Mouse (Mus musculus): ENCODE data around the gene Abhd16a.

The Abhd16a gene

DNA sequence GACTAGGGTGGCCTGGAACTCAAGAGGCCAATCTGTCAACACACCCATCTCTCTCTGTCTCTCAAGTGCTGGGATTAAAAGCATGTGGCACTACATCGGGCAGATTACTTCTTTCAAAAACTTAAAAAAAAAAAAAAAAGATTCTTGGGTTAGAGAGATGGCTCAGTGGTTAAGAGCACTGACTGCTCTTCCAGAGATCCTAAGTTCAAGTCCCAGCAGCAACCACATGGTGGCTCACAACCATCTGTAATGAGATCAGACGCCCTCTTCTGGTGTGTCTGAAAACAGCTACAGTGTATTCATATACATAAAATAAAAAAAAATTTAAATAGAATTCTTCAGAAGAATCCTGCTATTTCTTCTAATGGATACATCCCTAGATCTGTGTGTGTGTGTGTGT is 912 bp upstream of the Abhd16a start:
- DNase-seq: no peak

DNA sequence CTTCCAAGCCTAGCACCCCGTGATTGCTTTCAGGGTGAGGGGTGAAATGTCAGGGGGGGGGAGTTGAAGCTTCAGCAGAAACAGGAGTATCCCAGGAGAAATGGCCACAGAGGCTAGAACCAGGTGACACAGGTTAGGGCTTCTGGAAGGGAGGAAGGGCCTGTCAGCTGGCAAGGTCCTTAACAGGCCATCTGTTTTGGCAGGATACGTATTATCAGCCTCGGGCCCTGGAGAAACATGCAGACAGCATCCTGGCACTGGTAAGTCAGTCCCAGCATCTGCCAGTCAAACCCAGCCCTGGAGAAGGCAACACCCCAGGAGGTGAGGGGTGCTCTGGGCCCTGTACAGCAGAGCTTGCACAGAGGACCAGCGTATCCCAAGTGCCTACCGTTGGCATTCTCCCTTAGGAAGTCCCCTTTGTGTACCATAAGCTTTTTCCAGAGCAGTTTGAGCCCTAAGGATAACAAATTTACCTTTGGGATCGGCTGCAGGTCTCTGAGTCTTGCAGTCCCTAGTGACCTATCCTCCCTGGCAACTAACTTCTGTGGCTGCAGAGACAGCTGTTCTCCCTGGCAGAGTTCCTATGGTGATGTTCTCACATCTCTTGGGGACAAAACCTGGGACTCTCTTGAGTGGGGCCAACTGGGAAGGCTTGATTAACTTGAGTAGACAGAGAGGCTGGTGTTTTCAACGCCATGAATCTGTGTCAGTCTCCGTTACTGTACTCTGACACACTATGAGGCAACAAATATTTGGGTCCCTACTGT is 1.3 kb downstream of the Abhd16a start:
- DNase-seq: no peak

DNA sequence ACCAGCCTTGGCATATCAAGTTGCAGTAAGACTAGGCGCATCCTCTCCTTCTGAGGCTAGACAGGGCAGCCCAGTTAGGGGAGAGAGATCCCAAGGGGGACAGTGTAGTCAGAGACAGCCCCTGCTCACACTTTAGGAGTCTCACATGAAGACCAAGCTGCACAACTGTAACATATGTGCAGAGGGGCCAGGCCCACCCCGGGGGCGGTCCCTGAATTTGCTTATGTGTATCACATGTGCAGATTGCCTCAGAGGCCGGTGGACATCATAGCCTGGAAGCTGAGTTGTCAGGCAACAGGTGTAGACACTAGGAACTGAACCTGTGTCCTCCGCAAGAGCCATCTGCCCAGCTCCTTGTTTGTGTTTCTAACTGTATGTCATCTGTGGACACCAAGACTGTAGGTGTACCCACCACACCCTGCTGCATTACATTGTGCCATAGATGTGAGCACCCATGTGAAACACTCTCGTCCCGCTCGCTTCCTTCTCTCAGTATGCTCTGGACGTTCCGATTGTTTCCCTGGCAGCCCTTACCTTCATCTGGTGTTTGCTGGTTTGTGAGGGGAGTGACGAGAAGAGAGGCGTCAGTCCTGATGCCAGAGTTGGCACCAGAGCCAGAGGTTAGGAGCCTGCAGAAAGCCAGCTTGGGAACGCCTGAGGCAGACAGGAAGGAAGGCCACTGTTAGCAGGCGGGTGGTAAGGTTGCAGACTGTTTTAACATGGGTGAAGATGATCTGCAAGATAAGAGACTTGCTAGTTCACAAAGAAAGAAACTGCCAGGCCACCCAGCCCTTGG is 3.5 kb downstream of the Abhd16a start:
- DNase-seq: no peak

DNA sequence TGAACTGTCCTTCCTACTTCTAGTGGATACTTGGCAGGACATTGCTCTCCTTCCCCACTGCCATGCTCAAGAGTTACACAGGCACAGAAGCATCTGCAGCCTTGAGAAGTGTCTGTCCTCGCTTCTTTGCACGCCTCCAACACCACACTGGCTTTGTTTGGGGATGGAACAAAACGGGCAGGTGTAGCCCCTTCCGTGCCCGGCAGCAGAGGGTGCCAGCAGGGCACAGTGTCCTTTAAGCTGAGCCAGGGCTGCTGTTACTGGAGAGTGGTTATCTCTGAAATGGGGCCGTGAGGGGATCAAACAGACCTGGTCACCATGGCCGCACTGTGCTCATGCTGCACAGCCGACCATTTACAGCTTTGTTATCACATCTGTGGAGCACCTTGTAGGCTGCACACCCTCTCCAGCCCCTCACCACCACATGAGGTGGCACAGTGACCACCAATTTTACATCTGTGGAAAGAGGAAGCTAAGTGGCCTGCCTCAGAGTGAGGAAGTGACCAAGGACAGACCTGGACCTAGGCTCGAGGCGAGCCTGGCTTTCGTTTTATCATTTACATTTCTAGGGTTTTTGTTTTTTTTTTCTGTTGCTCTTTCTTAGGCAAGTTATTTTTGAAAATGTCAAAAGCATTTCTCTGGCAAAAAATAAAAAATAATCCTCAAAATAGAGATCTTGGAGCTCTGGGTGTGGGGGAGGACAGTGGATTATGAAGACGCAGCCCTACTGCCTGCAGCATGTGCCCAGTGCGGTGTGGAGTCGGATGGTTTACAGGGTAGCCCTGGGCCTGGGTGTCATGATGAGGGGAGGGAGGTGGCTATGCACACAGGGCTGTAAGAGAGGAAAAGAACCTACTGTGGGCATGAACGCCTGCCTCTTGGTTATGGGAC is 5.7 kb downstream of the Abhd16a start:
- no peak for DNase-seq

DNA sequence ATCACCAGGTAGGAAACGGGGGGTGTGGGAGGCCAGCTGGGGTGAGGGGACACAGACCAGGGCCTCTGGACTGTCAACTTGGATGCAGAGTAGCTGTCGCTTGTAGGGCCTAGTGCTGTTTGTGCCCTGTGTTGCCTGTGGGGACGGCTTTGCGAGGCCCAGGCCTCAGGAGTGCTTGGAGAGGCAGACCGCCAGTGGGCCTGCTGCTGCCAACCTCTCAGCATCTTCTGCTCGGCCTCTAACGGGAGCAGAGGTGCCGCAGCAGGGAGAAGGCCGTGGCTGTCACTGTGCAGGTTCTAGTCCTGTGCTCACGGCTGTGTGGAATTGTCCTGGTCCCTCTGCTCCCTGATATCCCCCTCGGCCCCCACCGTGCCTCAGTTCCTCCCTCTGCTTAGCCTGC is 7.5 kb downstream of the Abhd16a start:
- DNase-seq: no peak

DNA sequence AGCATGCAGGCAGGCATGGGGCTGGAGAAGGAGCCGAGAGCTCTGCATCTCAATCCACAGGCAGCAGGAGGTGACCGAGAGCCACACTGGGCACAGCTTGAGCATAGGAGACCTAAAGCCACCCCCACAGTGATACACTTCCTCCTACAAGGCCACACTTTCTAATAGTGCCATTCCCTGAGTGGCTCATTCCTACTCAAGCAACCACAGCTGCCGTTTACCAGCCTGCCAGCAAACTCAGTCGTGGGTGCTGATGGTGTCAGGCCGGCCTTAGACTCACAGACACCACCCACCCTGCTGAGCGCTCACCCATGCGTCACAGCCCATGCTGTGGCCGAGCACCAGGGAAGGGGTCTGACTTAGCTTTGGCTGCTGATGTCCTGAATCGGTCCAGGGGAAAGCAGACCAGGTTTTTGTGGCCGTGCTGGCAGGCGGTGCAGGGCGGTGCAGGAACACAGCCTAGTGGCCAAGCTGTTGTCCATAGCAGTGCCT is 8.1 kb downstream of the Abhd16a start:
- no peak for DNase-seq

DNA sequence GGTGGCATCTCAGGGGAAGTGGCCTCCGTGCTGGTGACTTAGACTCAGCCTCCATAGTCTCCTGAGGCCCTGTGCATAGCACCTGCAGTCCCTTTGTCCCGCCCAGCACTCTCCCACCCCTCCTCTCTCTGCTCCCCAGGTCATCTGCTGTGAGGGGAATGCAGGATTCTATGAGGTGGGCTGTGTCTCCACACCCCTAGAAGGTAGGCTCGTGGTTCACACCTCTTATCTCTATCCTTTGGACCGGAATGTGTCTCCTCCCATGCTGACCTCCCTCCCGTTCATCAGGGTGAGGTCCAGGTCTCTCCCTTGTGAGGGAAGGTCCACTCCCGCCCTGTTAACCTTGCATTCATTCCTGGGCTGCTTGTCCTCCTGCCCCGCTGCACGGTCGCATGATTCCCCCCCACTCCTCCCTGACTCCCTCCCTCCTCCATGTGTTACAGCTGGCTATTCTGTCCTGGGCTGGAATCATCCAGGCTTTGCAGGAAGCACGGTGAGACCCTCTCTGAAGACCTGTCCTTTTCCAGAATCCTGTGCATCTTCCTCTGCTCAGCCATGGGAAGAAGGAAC is 11.2 kb downstream of the Abhd16a start:
- DNase-seq: no peak

DNA sequence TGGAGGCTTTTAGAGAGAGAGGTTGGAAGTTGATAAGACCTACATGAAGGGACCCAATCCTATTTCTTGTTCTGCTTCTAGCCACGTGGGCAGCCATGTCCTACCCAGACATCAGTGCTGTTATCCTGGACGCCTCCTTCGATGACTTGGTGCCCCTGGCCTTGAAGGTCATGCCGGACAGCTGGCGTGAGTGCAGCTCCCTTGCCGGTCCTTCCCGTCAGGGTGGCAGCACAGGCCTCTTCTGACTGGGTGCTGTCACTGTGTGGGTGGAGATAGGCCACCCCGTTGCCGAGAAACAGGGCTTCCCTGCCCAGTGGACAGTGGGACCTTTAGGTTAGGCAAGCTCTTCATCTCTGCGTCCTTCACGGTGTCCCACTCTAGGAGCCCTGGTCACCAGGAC is 12.1 kb downstream of the Abhd16a start:
- no peak for DNase-seq

DNA sequence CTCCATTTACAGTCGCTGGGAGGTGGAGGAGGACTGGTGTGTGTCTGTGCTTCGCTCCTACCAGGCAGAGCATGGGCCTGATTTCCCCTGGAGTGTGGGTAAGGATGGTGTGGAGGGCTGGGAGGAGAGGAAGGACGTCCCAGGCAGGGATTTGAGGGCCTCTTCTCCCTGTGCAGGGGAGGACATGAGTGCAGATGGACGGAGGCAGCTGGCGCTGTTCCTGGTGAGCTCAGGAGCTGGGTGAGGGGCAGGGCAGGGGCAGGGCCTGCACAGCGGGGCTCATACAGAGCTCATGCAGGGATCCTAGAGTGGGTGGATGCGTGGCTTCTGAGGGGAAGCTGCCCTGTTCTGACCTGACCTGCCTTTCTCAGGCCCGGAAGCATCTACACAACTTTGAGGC is 13.2 kb downstream of the Abhd16a start:
- no peak for DNase-seq

DNA sequence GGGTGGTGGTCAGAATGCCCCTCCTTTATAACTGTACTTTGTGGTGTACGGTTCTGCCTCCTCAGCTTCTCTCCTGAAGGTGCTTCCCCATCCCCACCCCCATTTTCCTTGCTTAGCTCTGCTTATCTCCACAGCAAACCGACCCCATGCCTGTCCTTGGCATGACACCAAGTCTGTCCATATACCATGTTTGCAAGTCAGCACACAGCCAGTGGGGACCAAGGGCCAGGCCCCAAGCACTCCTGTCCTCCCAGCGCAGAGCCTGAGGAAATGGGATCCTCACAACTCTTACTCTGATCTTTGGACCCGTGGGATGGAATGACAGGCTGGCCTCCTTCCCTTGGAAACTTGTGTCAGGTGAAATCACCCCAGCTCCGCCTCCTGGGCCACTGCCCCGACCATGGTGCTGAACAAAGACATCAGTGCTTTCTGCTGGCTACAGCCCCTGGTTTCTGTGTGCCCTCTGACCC is 14.2 kb downstream of the Abhd16a start:
- no peak for DNase-seq

DNA sequence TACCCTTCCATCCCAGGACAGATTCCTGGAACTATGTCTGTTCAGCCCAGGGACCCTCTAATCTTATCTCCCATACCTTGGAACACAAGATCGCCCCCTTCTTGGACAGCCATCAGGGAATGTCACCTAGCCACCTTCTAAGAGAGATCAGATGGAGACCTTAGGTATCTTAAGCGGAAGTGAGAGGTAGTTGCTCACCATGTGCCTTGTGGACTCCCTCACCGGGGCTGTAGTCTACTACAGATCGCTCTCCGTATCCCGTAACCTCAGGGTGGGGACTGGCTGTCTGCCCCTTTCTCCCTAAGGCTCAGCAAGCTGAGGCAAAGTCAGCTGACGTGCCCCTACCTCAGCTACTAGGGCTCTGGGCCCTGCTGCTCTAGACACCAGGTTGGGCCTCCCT is 15.0 kb downstream of the Abhd16a start:
- no peak for DNase-seq

DNA sequence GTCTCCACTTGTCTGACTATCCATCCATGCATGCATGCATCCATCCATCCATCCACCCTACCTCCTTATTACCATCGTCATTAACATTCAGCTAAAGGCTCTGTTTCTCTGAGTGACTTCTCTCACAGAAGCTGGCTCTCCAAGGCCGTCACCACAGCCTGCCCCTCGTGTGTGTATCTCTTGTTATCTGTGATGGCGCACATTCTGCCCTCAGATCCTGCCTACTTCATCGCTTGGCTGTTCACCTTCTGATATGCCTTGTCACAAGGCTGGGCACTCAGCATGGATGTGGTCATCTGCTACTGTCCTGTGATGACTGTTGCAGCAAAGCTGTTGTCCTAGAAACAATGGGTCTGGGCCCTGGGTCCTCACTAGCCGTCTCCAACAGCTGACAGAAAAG is 15.7 kb downstream of the Abhd16a start:
- no peak for DNase-seq

DNA sequence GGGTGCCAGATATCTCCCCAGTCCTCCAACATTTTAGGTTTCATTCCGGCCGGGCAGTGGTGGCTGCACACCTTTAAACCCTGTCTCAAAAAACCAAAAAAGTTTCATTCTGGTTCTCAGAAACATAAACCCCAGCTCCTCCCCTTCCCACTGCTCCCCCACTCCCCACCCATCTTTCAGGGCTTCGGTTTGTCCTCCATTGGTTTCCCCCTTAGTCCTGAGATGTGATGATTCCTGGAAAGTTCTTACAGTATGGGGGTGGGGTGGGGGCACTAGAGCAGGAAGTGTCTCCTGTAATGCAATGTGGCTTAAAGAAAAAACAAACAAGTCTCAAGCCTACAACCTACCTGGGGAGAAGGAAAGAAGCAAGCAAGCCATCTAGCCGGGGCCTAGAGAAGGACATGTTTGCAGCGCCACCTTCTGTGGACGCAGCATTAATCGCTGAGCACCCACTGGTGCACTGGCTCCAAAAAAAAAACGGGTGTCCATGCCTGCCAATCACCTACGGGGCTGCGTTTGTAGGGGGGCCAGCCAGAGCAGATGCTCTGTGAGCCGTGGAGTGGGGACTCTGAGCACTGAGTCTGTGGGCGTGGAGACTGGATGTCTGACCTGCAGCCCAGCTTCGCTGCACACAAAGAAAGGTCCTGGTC is 16.8 kb downstream of the Abhd16a start:
- no peak for DNase-seq

DNA sequence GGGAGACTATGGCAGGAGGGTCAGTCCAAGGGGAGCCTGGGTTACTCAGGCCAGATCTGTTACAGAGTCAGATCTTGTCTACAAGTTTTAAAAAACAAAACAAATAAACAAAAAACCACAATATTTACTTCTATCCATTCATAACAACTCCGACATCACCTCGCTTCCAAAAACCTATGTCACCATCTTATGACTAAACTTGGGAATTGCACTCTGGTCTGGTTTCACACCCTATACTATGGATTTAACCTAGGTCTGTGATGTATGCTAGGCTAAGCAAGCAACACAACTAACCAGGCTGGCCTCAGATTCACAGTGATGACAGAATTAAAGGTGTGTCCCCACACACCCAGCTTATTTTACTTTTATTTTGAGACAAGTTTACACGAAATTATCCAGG is 17.5 kb downstream of the Abhd16a start:
- no peak for DNase-seq

DNA sequence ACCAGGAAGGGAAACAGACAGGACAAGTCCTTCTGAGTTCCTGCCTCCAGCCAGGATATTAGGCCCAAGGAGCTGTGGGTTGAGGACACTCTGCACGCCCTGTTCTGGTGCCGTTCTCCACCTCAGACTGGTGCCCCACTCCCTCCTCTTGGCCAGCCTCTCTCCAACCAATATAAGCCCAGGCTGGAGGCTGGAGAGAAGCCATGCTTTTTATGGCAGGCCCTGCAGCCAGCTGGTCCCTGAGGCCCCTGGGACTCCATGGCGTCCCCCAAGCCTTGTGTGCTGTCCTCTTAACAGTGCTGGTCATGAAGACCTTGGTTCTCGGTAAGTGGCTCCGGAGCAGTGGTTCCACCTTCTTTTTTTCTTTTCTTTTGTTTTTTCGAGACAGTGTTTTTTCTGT is 19.0 kb downstream of the Abhd16a start, which contains the start of gene Ly6g5c:
TSS of gene Ly6g5c (plus strand) at position 183 of the 400 bp plus-strand sequence.
- DNase-seq: no peak

DNA sequence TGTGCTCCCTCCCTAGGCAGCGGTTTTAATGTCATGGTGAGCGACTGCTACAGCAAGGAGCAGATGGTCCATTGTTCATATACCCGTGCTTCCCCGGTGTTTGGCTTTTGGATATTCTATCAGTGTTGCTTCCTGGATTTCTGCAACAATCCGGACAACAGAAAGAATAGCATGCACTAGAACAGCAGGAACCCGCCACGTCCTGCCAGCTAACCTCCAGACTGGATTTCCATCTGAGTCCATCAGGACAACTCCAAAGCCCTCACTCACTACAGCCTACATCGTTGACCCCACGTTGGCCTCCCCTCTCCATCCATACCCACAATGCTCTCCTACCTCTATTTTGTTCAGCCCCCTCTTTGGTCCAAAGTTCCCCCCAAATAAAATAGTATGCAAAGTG is 22.7 kb downstream of the Abhd16a start:
- no peak for DNase-seq

DNA sequence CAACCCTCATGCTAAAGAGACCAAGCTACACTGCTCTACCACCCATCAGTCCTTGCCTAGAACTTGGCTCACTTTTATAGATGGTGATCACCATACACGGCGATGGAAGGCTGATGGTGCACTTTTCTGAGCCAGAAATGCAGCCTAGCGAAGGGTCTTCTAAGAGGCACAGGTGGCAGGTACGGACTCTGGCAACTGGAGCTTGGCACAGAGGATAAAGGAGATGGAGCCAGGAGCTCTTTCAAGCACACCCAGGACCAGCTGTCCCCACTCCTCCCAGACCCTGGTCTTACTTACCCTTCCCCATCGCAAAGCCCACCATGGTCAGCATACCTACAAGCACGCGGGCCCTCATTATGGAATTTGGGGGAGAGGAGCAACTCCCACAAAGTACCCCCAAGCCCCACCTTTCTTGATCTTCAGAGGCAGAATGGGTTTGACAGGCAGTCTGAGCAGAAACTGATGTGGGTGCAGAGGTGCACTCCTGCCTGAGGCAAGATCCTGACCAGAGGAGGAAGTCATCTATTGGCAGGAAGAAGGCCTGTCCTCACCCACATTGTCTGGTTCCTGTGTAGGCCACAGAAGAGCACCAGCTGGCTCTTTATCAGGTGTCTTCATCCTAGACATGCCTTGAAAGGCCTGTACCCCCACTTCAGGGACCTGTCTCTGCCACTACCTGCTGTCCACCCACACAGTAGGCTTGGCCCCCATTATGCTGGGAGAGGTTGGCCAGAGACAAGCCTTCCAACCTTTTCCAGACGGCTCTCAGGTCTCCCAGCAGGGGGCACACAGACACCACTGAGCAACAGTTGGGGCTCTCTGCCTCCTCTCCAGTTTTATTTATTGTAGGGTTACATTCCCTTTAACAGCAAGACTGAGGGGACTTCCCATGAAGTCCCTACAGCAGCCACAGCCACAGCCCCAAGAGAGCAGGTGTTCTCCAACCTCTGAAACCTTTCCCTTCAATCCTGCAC is 26.3 kb downstream of the Abhd16a start, which contains the start of gene Ly6g5b:
TSS of gene Ly6g5b (minus strand) at position 383 of the 974 bp plus-strand sequence.
- DNase-seq: peak in 1 of 2 experiments; percentile 33

DNA sequence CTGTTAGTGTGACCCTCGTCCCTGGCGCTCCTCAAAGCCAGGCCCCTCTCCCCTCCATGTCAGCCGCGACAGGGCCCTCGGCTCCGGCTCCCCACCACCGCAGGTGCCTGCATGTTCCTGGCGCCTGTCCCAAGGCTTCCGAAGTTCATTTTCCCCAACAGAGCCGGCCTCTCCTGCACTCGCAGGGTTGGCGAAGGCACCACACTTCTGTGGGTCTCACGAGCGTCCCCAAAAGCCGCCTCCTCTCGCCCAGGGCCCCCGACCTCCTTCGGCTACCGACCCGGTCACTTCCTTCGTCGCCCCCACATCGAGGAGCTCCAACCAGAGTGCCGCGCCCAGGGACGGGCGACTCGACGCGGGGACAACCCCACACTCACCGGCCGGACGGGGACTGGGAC is 31.7 kb downstream of the Abhd16a start:
- DNase-seq: no peak

DNA sequence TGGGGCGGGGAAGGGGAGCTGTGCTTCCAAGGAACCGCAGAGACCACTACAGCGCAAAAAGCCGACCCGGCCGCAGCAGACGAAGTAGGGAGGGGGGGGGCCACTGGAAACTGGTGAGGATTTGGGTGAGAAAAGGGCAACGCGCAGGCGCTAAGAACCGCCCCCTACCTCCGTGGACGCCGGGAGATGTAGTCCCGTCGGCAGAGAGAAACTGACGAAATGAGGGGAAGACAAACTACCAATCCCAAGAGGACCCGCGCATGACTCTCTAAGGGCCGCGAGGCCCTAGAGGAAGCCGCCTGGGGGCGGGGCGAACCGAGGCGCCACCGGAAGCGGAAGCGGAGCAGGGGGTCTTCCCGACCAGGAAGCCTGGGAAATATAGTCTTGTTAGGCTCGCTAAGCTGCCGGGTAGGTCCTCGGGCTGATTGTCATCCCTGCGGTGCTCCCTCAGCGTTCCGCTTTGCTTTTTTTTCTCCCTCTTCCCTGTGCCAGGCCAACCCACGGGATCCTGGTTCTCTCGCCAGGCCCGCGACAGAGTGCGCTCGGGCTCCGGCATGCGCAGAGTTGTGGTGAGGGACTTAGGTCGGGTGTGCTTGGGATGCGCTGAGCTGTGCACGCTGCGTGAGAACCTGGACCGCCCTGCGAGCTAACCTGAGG is 32.2 kb downstream of the Abhd16a start, which contains the start of gene Gpank1:
TSS of gene Gpank1 (plus strand) at position 313 of the 657 bp plus-strand sequence.
- peak; percentile 97 to 98 for DNase-seq

DNA sequence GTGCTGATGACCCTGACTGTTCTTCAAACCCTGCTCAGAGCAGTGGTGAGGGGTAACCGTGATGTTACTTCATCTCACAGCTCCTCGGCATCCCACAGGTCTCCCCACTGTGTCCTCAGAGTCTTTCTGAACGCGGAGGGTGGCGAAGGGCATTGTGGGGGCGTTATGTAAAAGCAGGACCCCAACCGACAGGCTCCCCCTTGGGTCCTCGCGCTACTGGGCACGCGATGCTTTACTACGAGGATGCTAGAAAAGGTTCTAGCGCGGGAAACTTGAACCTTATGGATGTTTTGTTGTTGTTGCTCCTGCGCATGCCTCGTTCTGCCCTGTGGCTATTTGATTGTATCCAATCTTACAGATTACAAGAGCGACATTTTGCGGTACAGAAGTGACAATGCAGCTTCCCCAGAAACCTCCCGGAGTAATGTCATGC is 32.8 kb downstream of the Abhd16a start, which contains the start of gene Csnk2b:
TSS of gene Csnk2b (minus strand) at position 183 of the 433 bp plus-strand sequence.
- DNase-seq: peak in 1 of 2 experiments; percentile 39
